27 mouse cellular contexts compared by ENCODE assay signal in the genomic region with DNA sequence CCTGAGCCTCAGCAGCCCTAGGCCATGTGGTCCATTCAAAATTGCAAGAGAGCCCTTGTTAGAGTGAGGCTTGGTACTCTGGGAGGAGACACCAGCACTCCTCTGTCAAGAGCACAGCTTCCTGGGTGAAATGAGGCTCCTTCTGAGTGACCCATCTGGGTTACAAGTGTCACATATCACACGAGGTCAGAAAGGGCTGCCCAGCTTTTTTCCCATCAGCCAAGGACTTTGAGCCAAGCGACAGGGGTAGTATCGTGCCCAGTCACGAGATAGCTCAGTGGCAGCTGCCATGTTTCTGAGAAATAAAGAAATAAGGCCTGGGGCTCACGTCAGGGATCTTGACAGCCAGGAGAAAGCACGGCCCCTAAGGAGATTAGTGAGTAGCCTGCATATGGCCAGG.
DNase-seq lines count a peak whose midpoint lies in the region; ATAC-seq and TF ChIP-seq lines count a peak whose summit lies in the region.
"Had no signal": no experiment of that assay in that cellular context is flagged by ENCODE, and none has a peak within 500 bp of the region (broad histone marks: within the 10 kb centered on the region; RNA-seq: fewer than 3 reads in every experiment).

No protein-coding gene starts in this region.

- no peak for TF ChIP-seq POLR2A in kidney, adult 2 months (IDR thresholded peaks at IDR 0.05; ENCODE audit: low read depth, low read length)

- no peaks in the 10 kb centered on the region for H3K9me3 ChIP-seq in heart, embryonic 10.5 days
- H3K9me3 ChIP-seq in midbrain, embryonic 13.5 days = no peaks in the 10 kb centered on the region
- H3K9me3 ChIP-seq in midbrain, embryonic 16.5 days (replicated peaks; ENCODE audit: control insufficient read depth, low read length, poor library complexity, severe bottlenecking) = no peaks in the 10 kb centered on the region
- H3K9me3 ChIP-seq: embryonic facial prominence, embryonic 10.5 days; embryonic facial prominence, embryonic 15.5 days; forebrain, embryonic 12.5 days; limb, embryonic 13.5 days; liver, embryonic 12.5 days; neural tube, embryonic 15.5 days; stomach, embryonic 15.5 days had no signal

- H3K36me3 ChIP-seq in heart, embryonic 10.5 days = peaks cover 85% of the 10 kb centered on the region
- peaks cover 15% of the 10 kb centered on the region for H3K36me3 ChIP-seq in kidney, adult 2 months (ENCODE audit: control insufficient read depth, insufficient read depth, low read length)
- H3K36me3 ChIP-seq in midbrain, embryonic 13.5 days = no peaks in the 10 kb centered on the region
- H3K36me3 ChIP-seq in midbrain, embryonic 16.5 days (ENCODE audit: control insufficient read depth, insufficient read depth, low read length) = no peaks in the 10 kb centered on the region
- H3K36me3 ChIP-seq: forebrain, embryonic 12.5 days; liver, embryonic 12.5 days; neural tube, embryonic 15.5 days had no signal

- H3K27me3 ChIP-seq in heart, embryonic 10.5 days (ENCODE audit: insufficient read depth, poor library complexity, severe bottlenecking) = peaks cover 26% of the 10 kb centered on the region
- H3K27me3 ChIP-seq in kidney, adult 2 months (replicated peaks; ENCODE audit: control insufficient read depth, insufficient read depth, low read length) = no peaks in the 10 kb centered on the region
- no peaks in the 10 kb centered on the region for H3K27me3 ChIP-seq in midbrain, embryonic 13.5 days
- no peaks in the 10 kb centered on the region for H3K27me3 ChIP-seq in midbrain, embryonic 16.5 days (ENCODE audit: control insufficient read depth, insufficient read depth, low read depth, low read length)
- H3K27me3 ChIP-seq: embryonic facial prominence, embryonic 15.5 days; forebrain, embryonic 12.5 days; limb, embryonic 13.5 days; liver, embryonic 12.5 days; neural tube, embryonic 15.5 days; stomach, embryonic 15.5 days had no signal

- no peak overlapping the region for H3K4me3 ChIP-seq in heart, embryonic 10.5 days
- H3K4me3 ChIP-seq in kidney, adult 2 months (ENCODE audit: insufficient read depth, low read depth, low read length) = no peak overlapping the region
- no peak overlapping the region for H3K4me3 ChIP-seq in midbrain, embryonic 13.5 days (replicated peaks)
- no peak overlapping the region for H3K4me3 ChIP-seq in midbrain, embryonic 16.5 days (ENCODE audit: low read depth, low read length)
- H3K4me3 ChIP-seq: embryonic facial prominence, embryonic 10.5 days; embryonic facial prominence, embryonic 15.5 days; forebrain, embryonic 12.5 days; limb, embryonic 13.5 days; liver, embryonic 12.5 days; neural tube, embryonic 15.5 days; stomach, embryonic 15.5 days had no signal

- H3K4me1 ChIP-seq in heart, embryonic 10.5 days = peaks cover 66% of the 10 kb centered on the region
- H3K4me1 ChIP-seq in kidney, adult 2 months (ENCODE audit: control insufficient read depth, insufficient read depth, low read length) = peaks cover 39% of the 10 kb centered on the region
- H3K4me1 ChIP-seq in midbrain, embryonic 13.5 days (replicated peaks) = peaks cover 21% of the 10 kb centered on the region
- H3K4me1 ChIP-seq in midbrain, embryonic 16.5 days (ENCODE audit: control insufficient read depth, insufficient read depth, low read length) = no peaks in the 10 kb centered on the region

- no peak for DNase-seq in heart, embryonic 10.5 days (ENCODE audit: low spot score)
- no peak for DNase-seq in heart, postnatal 4 days
- DNase-seq in kidney, adult 2 months = no peak
- no peak for DNase-seq in kidney, postnatal 4 days
- DNase-seq: adrenal gland, postnatal 36 days; B cell, adult 2 months; cerebellum, adult 2 months; cerebellum, postnatal 25 days; forebrain, postnatal 0 days; gastrocnemius, postnatal 25 days; kidney, adult 18-20 months; kidney, postnatal 36 days; lung, adult 18-20 months; lung, postnatal 10 days; retina, postnatal 1 day; right cerebral cortex, postnatal 14 days had no signal

- no peak for TF ChIP-seq CTCF in kidney, adult 2 months (conservative IDR thresholded peaks at IDR 0.05; ENCODE audit: insufficient read depth, insufficient read length, low read depth, low read length)

- no peak overlapping the region for H3K9ac ChIP-seq in midbrain, embryonic 13.5 days (replicated peaks)
- no peak overlapping the region for H3K9ac ChIP-seq in midbrain, embryonic 16.5 days (ENCODE audit: low read depth, low read length)
- H3K9ac ChIP-seq: embryonic facial prominence, embryonic 15.5 days; forebrain, embryonic 12.5 days; forebrain, postnatal 0 days; limb, embryonic 13.5 days; liver, embryonic 12.5 days; neural tube, embryonic 15.5 days; stomach, embryonic 15.5 days had no signal

- ATAC-seq in midbrain, embryonic 13.5 days = 0 out of 2 replicates have a peak, but pooled peaks have one; percentile 5
- ATAC-seq in midbrain, embryonic 16.5 days = no peak
- ATAC-seq: forebrain, postnatal 0 days; hindbrain, embryonic 16.5 days; liver, embryonic 12.5 days had no signal

- WGBS in heart, embryonic 10.5 days = 60% methylated on average over 6 of the region's 6 CpGs
- WGBS in kidney, adult 2 months = 25% methylated on average over 6 of the region's 6 CpGs
- 30% methylated on average over 6 of the region's 6 CpGs for WGBS in midbrain, embryonic 13.5 days
- WGBS in midbrain, embryonic 16.5 days = 37% methylated on average over 6 of the region's 6 CpGs

- H3K4me2 ChIP-seq in midbrain, embryonic 13.5 days (replicated peaks) = no peak overlapping the region
- H3K4me2 ChIP-seq in midbrain, embryonic 16.5 days (ENCODE audit: low read length) = no peak overlapping the region
- H3K4me2 ChIP-seq: embryonic facial prominence, embryonic 15.5 days; forebrain, embryonic 12.5 days; heart, embryonic 11.5 days; limb, embryonic 13.5 days; liver, embryonic 12.5 days; neural tube, embryonic 15.5 days; stomach, embryonic 15.5 days had no signal

- H3K27ac ChIP-seq in heart, embryonic 10.5 days = 0 out of 2 replicates have a peak overlapping the region, but pooled peaks have one; percentile 30
- H3K27ac ChIP-seq in kidney, adult 2 months (ENCODE audit: insufficient read depth, low read depth, low read length) = peak overlapping the region; percentile 12; the same call in 1 of the 2 replicates
- H3K27ac ChIP-seq in midbrain, embryonic 13.5 days = no peak overlapping the region
- no peak overlapping the region for H3K27ac ChIP-seq in midbrain, embryonic 16.5 days (ENCODE audit: low read length)
- H3K27ac ChIP-seq: embryonic facial prominence, embryonic 10.5 days; embryonic facial prominence, embryonic 15.5 days; forebrain, embryonic 12.5 days; limb, embryonic 13.5 days; liver, embryonic 12.5 days; neural tube, embryonic 15.5 days; stomach, embryonic 15.5 days had no signal

Comparison
In these comparisons a context has a peak if more than half of its experiments do, and no peak if none do; other contexts are left out.
1. H3K27ac ChIP-seq: peak in heart, embryonic 10.5 days (single experiment) and kidney, adult 2 months (single experiment); none in midbrain, embryonic 13.5 days (single experiment) and midbrain, embryonic 16.5 days (single experiment).